Mouse (Mus musculus) kidney, postnatal 4 days (tissue): ENCODE measurements at regions not wholly inside any gene's neighbourhood (a gene's known extent, or its start where the extent isn't known, plus 50 kb on each side); places are given as distances from the start of the nearest gene placed in this dataset.

Experiments used
- DNase-seq, 2 experiments: peaks; one replicate each; pipeline ENCODE4 v3.0.0; 2021; ENCODE audit warnings: mixed read lengths in 2 of 2

DNA sequence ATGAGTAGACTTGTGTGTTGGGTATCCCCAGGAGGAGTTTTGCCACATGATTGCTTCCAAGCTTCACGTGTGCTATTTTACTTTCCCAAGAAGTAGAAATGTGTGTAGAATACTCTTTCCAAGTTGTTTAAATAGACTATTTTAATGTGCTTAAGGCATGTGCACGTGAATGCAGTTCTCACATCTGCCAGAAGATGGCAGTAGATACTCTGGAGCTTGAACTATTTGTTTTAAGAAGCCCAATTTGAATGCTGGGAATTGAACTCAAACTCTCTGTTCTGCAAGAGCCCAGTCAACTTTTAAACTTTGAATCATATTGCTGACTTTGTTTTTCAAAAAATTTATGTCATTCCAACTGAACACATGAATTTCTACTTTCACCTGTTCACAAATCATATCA lies 431.3 kb upstream of the Reg3g start:
- peak; percentile 42 to 44 for DNase-seq

DNA sequence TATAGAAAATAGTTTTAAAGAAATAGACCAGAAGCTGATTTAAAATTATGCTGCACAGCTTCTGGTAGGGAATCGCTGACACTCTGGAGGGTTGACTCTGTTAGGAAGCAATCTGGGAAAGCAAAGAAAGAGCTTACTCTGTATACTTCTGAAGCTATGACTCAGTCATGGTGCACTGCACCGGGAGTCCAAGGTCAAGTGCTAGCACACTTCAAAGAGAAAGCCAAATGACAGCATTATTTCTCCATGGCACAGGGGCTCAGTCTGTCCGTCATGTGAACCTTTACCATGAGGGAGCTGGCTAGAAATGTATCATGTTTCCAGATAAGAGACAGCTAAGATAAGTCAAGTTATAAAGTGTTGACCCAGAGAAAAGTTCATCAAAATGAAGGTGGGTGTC lies 424.1 kb upstream of the Reg3g start:
- DNase-seq: no peak

DNA sequence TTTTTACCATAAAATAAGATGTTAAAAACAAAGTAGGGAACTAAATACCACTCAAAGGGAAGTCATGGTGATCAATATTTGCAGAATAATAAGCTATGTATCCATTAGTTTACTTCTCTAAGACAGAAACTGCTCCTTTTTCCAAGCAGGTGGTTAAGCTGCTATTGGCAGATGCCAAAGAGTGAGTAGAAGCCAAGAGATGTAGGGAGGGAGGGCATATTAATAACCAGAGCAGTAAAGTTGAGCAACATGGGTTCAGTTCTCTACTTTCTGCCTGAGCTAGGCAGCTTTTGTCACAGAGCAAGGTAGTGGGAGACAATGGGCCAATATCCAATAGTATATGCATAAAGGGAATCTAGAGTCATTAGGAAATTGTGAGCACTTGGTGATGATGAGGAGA lies 394.4 kb upstream of the Reg3g start:
- DNase-seq: no peak

DNA sequence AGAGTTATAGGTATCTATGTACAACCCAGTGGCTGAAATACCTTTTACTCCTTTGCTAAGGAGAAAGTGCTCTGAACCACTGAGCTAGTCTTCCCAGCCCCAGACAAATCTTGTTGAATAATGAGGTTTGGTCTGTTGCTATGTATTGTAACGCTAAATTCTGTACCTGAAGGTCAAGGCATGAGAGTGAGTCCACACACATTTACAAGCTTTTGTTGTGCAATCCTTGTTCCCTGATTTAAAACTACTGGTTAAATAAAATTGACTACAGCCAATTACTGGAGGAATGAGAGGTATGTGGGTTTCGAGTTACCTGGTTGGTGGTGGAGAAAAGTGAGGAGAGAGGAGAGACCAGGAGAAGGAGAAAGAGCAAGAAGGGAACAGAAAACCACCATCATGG lies 372.6 kb upstream of the Reg3g start:
- DNase-seq: no peak

DNA sequence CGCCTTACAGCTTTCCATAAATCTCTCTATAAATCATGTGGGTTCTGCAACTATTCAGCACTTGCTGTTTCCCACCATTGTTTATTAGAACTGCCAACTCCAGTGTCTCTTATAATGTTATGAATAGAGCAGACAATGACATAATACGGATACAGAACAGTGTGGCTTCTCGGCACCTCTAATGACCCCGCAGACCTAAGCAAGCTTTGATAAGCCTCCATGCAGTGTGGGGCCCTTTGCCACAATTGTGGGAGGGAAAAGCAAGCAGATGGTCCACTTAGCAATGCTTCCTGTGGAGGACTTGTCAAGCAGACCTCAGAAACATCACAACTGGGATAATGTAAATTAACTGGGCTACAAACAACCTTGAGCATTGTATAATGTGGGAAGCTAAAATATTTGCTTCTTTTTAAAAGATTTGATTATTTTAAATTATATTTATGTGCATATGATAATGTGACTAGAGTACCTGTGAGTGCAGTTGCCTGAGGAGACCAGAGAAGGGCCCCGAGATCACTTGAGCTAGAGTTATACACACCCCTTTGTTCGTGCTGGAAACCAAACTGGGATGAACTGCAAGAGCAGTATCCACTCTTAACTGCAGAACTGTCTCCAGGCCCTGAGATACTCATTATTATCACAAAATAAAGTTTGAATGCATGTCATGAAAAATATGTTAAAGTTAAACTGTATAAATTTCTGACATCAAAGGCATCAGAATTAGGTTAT lies 357.4 kb upstream of the Reg3g start:
- peak in 1 of 2 experiments; percentile 5 for DNase-seq

DNA sequence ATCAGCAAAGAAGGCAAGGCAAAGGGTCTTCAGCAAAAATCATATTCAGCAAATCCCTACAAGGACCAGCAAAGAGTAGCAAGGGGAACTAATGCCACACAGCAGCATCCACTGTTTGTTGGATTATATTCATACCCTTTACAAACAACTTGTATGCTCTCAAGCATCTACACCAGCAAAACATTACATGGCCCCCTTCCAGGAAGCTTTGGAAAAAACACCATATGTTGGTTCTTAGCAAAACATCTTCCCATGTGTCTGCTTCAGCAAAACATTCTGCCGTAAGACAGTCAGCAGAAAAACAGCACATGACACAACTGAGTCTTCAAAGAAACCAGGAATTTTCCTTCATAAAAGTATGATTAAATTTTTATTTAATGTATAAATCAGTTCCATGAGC lies 352.6 kb upstream of the Reg3g start:
- no peak for DNase-seq

DNA sequence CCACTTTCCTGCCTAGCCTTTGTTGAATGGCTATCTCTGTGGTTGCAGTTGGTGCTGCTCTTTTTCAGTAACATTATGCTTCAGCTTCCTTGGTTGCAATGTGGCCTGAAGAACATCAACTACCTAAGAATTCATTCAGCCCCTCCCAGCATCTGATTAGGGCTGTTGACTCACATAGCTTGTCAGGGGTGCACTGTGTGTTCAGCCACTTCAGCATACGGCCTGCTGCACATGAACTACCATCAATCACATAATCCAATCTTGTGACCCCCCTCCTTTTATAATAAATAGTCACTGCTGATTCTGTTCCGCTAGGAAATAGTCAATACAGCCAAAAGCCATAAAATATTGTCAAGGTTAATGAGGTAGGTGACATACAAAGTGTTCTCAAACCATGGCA lies 328.3 kb upstream of the Reg3g start:
- DNase-seq: peak; percentile 1

DNA sequence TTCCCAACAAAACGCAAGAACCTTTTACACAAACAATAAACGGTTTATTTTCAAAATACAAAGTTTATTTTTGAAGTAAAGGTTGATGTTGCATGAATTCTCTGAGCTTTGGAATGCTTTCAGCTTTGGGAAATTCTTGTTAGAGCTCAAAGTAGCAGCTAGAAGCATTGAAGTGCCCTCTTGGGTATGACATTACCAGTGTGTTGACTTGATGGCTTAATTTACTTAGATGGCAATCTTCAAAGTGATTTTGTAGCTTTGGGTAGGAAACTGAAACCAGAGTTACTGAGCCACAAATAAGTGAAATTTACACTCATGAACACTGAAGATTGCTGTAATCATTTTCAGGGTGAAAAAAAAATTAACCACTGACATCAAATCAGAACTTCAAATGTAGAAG lies 320.3 kb upstream of the Reg3g start:
- DNase-seq: no peak

DNA sequence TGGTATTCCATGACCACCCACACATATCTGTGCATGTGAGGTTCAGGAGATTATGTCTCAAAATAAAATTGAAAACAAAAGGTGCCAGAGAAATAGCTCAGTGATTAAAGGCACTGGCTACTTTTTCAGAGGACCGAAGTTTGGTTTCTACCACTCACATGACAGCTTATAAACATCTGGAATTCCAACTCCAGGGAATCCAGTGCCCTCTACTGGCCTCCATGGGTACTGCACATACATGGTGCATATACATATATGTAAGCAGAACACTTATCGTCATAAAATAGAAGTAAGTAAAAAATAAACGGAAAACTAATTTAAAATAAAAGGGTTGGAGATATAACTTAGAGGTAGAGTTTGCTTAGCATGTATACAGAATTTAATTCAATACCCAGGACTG lies 288.9 kb upstream of the Reg3g start:
- DNase-seq: peak; percentile 1 to 3
